Mouse (Mus musculus): ENCODE data around the gene Pglyrp2. TPM values are rescaled to one million over a fixed set of nuclear protein-coding genes. Genes with fewer than 3 reads are reported as not detected.

Gene Pglyrp2
- 2.3 TPM in 2 replicates for polyA plus RNA-seq (2012; rRNA removed)

GRCm38 (mm10) chr17:32424034-32424433, at the start of gene Pglyrp2:
Gene Pglyrp2, minus strand, starts transcription at chr17:32424167.

GRCm38 (mm10) chr17:32452482-32452881, 28.5 kb upstream of the Pglyrp2 start, which contains the start of gene Cyp4f39:
Gene Cyp4f39, plus strand, starts transcription at chr17:32452723.

DNA sequence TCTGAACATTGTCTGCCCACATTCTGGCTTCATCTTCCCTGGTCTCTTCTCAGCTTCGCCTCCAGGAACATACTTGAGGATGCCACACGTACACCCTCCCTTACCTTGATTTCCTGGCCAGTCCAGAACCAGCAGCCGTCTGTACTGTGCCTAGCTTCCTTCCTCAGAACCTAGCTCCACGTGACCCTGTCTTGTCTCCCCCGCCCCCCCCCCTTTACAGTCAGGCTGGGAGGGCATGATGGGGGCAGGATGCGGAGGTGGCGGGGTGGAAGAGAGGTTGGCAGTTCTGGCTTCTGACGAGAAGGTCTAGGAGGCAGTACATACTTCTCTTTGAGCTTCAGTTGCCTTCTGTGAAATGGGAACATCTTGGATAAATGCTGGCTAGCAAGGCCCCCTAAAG, 20.6 kb downstream of the Pglyrp2 start, which contains the start of gene Rasal3:
Gene Rasal3, minus strand, starts transcription at position 167 of the 400 bp plus-strand sequence.

DNA sequence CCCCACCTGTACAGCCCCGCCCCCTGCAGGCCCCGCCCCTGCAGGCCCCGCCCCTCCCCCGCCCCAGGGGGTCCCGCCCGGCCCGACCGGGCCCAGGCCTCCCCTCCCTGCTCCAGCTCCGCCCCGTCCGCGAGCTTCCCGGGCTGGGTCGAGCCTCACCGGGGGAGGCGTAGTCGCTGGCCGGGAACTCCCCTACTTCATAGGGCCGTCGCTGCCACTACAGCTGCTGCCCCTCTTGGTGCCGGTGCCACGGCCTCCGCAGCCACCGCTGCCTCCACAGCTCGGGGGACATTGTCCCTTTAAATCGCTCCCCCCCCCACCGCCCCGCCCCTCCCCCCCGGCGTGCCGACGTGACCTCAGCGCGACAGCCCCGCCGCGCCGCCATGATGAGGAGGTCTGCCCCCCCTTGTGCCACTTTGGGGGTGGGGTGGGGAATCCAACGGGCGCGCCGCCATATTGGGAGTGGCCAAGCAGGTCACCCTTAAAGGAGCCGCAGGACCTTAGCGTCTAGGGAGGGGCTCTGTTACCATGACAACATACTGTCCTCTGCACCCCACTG, 34.8 kb downstream of the Pglyrp2 start, which contains the start of gene Wiz:
Gene Wiz, minus strand, starts transcription at position 339 of the 559 bp plus-strand sequence.

Other genes with a start within 250 kb of the Pglyrp2 start
- 0.63 and 1.1 TPM in 2 replicates for gene Ephx3, start 234.6 kb downstream of the Pglyrp2 start, polyA plus RNA-seq (2012; rRNA removed)
- 32.5 and 45.1 TPM in 2 replicates for gene Brd4, start 139.4 kb downstream of the Pglyrp2 start, polyA plus RNA-seq (2012; rRNA removed)
- gene Akap8, start 102.9 kb downstream of the Pglyrp2 start, polyA plus RNA-seq (2012; rRNA removed) = 51.7 and 61.4 TPM in 2 replicates
- gene Akap8l, start 73.6 kb downstream of the Pglyrp2 start, polyA plus RNA-seq (2012; rRNA removed) = 103 and 116 TPM in 2 replicates
- gene Wiz, start 34.7 kb downstream of the Pglyrp2 start, polyA plus RNA-seq (2012; rRNA removed) = 31.7 and 37.9 TPM in 2 replicates
- gene Rasal3, start 20.6 kb downstream of the Pglyrp2 start, polyA plus RNA-seq (2012; rRNA removed) = 5.6 and 9.7 TPM in 2 replicates
- gene Cyp4f39, start 28.6 kb upstream of the Pglyrp2 start, polyA plus RNA-seq (2012; rRNA removed) = 0.44 and 0.59 TPM in 2 replicates
- 6.0 and 7.2 TPM in 2 replicates for gene Cyp4f17, start 81.9 kb upstream of the Pglyrp2 start, polyA plus RNA-seq (2012; rRNA removed)
- gene Cyp4f16, start 112.4 kb upstream of the Pglyrp2 start, polyA plus RNA-seq (2012; rRNA removed) = 55.5 and 66.4 TPM in 2 replicates
- gene Cyp4f37, start 197.1 kb upstream of the Pglyrp2 start, polyA plus RNA-seq (2012; rRNA removed) = not detected in 2 replicates
- 59.2 and 69.2 TPM in 2 replicates for gene Cyp4f40, start 234.7 kb upstream of the Pglyrp2 start, polyA plus RNA-seq (2012; rRNA removed)

Data from colon, adult 2 months (tissue).